Mouse (Mus musculus): ENCODE results near the gene Raph1.

DNA sequence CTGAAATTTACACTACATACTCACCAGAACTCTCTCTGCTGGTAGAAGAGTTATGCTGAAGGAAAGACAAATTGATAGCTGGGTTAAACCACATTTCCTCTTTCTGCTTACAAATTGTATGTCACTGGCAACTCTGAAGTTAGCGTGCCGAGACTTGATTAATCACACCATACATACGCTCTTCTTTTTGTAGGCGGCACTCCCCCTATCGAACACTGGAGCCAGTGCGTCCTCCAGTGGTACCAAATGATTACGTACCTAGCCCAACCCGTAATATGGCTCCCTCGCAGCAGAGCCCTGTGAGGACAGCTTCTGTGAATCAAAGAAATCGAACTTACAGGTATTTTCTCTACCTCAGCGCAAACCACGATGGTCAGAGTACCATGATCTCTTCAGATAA is 119.8 kb downstream of the Raph1 start:
- TF ChIP-seq GATA1 (IDR thresholded peaks at IDR 0.05; ENCODE audit: low read length) (no peak), TAL1 (IDR thresholded peaks at IDR 0.05; ENCODE audit: low read length) (no peak)
